Mouse (Mus musculus) left cerebral cortex, postnatal 4 days (tissue): ENCODE data around the gene Ryr2. TPM values are rescaled to one million over a fixed set of nuclear protein-coding genes. Genes with fewer than 3 reads are reported as not detected.
A peak's percentile ranks its signal among the peaks of the same experiment; 100 is the strongest.
"Not testable (repeated sequence)": the region's sequence is repeated elsewhere in the genome, so short reads cannot be mapped to it uniquely, and the experiment has no call there.

Experiments
- DNase-seq: peaks from one replicate; pipeline ENCODE4 v3.0.0-alpha.2; 2022
- intact Hi-C: fragments of 180-260 bp; cut with DNase I; formaldehyde crosslinking; loops from one replicate; pipeline ENCODE4 v1.15.1; 2025
- total RNA-seq, 2 experiments: library from RNA; stranded (reverse); gene quantifications; 2 replicates each; pipeline ENCODE4 v1.2.3; 2021

The Ryr2 gene
- total RNA-seq, 2 experiments from 2014 or later: 89.2 to 97.4 TPM

GRCm38 (mm10) chr13:11958271-11958670 is 148.5 kb downstream of the Ryr2 start:
- no peak for DNase-seq
- intact Hi-C loops: no loop called here

- intact Hi-C loops: no loop called here
- DNase-seq: no peak
Measured at GRCm38 (mm10) chr13:11951951-11952350, 154.8 kb downstream of the Ryr2 start.

DNA sequence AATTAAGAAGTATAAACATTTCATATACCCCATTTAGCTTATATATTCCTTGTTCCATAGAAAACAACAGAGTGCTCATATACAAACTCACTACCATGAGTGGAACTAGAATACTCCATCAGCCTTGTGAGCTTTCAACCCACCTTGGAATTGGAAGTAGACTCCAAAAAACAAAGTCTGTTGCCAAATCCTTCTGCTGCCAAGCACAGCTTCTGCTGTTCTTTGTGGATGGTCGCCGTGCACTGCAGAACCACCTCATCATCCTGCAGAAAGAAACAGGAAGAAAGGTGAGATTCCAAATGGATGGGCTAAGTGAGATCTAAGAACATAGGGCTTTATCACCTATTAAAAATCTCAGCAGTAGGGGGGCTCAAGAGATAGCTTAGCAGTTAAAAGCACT is 161.0 kb downstream of the Ryr2 start:
- intact Hi-C loops: no loop called here
- DNase-seq: no peak

GRCm38 (mm10) chr13:11941724-11942123 is 165.0 kb downstream of the Ryr2 start:
- intact Hi-C loops: no loop called here
- no peak for DNase-seq

DNA sequence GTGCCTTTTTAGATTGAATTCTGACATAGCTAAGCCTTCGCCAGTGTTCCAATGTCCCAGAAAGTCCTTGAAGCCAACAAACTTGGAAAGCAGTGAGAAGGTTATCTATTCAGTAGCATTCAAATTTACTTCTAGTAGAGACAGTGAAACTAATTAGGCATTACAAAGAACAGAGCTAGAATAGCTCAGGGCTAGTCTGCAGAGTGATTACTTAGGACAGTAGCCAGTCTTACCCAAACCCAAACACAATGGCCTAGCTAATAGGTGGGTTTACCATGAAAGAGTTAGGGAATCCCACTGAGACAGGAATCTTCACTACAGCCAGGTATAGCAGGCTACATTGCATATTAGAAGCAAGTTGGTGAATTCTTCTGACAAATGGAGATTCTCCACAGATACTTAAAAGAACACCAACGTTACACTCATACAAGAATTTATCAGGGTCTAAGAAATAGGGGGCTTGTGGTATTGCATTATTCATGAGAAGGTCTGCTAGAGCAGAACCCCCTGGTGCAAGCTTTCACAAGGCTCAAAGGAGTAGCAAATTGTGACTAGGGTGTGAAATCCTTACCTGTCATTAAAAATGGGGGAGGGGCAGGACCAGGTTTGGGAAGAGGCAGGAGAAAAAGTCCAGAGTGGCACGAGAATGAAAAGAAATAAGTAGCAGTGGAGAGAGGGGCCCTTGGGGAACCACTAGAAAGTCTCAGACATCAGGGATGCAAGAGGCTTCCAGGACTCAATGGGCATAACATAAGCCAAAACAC is 172.3 kb downstream of the Ryr2 start:
- DNase-seq, intact Hi-C loops: not testable (repeated sequence)

DNA sequence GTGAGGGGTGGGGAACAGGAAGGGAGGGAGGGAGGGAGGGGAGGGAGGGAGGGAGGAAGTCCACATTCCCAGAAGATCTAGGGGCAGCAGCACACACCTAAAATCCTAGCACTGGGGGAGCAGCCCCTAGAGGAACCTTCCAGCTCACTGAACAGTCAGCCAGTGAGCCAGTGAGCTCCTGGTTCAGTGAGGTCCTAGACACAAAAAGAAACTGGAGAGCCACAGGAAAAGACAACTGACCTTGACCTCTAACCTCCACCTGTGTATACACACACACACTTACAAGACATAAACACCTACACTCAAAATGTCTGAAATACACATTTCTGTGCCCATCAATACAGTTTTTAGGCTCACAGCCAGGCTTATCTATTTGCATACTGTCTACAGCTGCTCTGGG is 173.4 kb downstream of the Ryr2 start:
- DNase-seq: no peak
- intact Hi-C loops: no loop called here

GRCm38 (mm10) chr13:11928709-11929108 is 178.0 kb downstream of the Ryr2 start:
- intact Hi-C loops: no loop called here
- DNase-seq: no peak

DNA sequence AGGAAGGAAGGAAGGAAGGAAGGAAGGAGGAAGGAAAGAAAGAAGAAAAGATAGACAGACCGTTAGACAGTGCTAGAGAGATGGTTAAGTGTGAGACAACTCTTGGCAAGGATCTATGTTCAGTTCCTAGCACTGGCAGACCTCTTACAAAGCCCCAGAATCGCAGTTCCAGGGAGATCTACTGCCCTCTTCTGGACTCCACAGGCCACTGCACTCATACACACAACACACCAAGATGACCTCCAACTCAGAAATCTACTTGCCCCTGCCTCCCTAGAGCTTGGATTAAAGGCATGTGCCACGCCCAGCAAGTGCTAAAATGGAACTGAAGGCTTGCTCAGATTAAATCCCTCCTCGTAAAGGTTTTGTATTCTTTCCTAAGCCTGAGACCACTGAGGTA is 179.0 kb downstream of the Ryr2 start:
- no peak for DNase-seq
- intact Hi-C loops: no loop called here

GRCm38 (mm10) chr13:11926720-11927500 is 179.8 kb downstream of the Ryr2 start:
- DNase-seq: peak; percentile 70
- intact Hi-C loops: no loop called here

DNA sequence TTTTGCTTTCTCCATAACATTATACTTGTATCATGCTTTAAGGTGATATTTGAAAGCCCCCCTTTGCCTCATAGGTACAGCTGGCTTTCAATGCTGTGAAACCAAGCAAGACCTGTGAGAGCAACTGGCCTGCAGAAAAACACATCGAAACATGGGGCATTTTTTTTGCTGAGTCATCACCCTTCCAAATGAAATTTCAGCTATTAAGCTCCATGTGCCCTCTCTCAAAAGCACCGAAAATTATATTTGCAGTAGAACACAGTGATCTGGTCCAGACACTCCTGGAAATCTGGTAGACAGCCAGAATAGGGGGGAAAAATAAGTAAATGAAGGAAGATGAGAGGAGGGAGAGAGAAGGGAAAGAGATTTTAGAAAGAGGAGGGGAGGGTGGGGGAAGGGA is 180.5 kb downstream of the Ryr2 start:
- intact Hi-C loops: no loop called here
- no peak for DNase-seq

DNA sequence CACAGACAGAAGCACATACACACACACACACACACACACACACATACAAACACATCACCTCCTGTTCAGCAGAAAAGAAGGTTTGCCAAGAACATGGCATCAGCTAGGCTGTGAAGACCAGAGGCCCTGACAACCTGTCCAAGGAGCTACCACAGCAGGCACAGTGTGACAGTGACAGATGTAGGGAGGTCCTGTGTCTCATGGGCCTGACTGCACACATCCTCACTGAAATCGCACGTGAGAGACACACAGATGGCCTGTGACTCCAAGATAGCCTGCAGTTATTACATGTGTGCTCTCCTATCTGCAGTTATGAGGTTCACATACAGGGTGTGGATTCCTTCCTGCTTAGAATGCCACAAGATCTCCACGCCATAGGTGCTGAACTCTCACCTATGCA is 182.0 kb downstream of the Ryr2 start:
- peak; percentile 42 for DNase-seq
- intact Hi-C loops: no loop called here

- intact Hi-C loops: no loop called here
- DNase-seq: peak; percentile 66
Measured at GRCm38 (mm10) chr13:11920495-11920894, 186.2 kb downstream of the Ryr2 start.

DNA sequence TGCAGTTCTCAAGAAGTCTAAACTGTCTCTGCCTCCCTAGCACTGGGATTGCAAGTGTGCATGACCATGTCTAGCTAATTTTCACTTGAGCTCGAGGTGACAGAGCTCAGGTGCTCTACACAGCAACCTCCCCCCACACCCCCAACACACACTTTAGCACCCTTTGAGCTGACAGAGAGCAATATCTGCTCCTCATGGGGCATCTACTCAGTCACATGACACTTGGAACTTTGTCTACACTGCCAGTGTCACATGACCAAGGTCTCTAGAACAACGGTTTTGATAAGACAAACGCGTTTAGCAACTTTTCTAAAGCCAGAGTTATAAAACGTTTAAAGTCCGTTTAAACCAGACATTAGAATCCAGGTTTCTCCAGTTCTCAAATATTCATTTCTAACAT is 187.3 kb downstream of the Ryr2 start:
- DNase-seq: no peak
- intact Hi-C loops: no loop called here

- intact Hi-C loops: no loop called here
- no peak for DNase-seq
Measured at GRCm38 (mm10) chr13:11915619-11916018, 191.1 kb downstream of the Ryr2 start.

DNA sequence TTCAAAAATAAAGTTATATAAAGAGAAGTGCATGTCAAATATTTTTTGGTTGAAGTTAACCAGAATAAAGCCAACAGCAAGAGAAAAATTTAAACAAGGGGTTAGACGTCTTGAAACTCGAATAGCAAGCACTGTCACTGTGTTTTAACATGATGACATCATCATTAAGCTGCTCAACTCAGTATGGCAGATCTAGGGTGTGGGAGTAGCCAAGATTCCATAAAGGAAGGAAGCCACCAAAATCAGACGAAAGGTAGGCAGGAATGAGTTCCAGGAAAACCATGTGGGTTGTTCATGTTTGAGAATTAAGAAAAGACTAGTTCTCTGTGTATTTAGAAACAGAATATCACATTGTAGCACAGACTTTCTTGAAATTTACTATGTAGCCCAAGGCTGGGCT is 192.1 kb downstream of the Ryr2 start:
- DNase-seq: no peak
- intact Hi-C loops: no loop called here

GRCm38 (mm10) chr13:11912208-11912607 is 194.5 kb downstream of the Ryr2 start:
- intact Hi-C loops: no loop called here
- no peak for DNase-seq

DNA sequence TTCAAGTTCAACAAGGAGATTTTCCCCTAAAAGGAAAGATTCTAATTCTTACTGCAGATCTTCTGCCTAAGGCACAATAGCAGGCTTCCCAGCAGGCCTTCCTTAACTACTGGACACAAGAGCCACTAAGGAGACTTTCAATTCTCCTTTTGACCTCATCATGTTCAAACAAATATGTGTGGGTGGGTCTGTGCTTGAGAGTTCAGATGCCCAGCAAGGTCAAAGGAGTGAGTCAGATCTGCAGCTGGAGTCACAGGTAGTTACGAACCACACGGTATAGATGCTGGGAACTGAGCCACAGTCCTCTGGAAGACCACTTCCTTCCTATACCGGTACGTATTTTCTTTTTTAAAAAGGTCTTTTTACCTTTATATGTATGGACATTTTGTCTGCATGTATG is 198.6 kb downstream of the Ryr2 start:
- no peak for DNase-seq
- intact Hi-C loops: no loop called here

GRCm38 (mm10) chr13:11905126-11905525 is 201.6 kb downstream of the Ryr2 start:
- intact Hi-C loops: no loop called here
- DNase-seq: no peak

DNA sequence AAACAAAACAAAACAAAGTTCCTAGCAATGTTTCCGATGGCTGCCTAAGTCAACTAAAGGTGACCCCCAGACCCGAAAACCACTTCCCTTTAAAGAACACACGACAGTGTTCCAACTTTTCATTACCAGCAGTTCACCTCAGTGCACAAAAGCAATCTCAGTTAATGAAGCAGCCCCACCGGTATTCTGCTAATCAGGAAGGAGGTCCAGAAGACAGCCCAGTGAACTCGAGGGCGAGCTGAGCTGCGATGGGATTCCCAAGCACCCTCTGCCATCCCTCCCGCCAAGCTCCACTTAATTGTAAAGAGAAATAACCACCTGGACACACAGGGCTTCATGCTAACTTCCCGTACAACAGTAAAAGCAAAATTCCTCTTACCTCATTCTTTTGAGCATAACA is 203.5 kb downstream of the Ryr2 start:
- intact Hi-C loops: no loop called here
- DNase-seq: no peak

DNA sequence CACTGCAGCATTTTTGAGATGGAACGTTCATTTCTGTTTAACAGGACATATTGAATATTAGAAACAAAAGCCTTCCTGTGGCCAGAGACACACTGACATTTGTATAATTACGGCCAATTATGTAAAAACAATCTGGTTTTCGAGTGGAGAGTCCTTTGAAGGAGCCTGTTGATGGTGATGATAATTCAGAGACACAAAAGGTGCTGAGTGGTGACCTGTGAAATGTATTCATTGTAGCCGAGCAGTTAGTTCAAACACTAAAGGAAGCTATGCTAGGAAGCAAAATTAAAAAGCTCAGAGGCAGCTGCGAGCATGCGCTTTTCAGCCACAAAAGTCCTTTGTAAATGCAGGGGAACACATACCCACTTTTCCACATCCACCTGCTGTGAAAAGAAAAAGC is 203.9 kb downstream of the Ryr2 start:
- no peak for DNase-seq
- intact Hi-C loops: no loop called here

GRCm38 (mm10) chr13:11900631-11901030 is 206.1 kb downstream of the Ryr2 start:
- intact Hi-C loops: no loop called here
- DNase-seq: no peak

DNA sequence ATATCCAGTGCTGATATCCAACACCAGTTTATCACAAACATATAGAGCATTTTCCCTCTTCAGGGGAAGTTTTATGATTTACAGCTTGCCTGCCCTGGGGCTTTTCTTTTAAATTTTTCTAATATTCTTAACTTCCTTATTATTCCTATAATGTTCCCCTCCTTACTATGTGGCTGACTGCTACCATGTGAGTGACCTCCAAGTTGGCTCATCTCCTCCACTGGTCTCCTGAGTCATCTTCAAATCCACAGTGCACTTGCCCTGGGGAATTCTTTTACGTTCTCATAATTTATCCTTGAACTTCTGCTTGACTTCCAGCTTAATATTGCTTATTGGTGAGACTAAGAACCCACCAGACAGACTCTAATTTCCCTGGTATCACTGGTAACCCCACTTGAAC is 211.1 kb downstream of the Ryr2 start:
- no peak for DNase-seq
- intact Hi-C loops: no loop called here
